Mouse (Mus musculus) left cerebral cortex, adult 9 months (tissue): ENCODE data around the gene Gm572.

Source experiments
- DNase-seq, 2 experiments: peaks; one replicate each; pipeline ENCODE4 v3.0.0; 2022; ENCODE audit warnings: low spot score in 2 of 2

Gene Gm572

GRCm38 (mm10) chr4:148667006-148667755 is 24.1 kb downstream of the Gm572 start:
- DNase-seq = no peak

GRCm38 (mm10) chr4:148671230-148671947 is 28.3 kb downstream of the Gm572 start:
- DNase-seq = no peak

- DNase-seq = no peak
Observed at GRCm38 (mm10) chr4:148675043-148675442, 31.9 kb downstream of the Gm572 start.

GRCm38 (mm10) chr4:148676188-148676960 is 33.3 kb downstream of the Gm572 start:
- no peak for DNase-seq

GRCm38 (mm10) chr4:148676961-148677637 is 34.0 kb downstream of the Gm572 start:
- DNase-seq = no peak

GRCm38 (mm10) chr4:148678105-148678504 is 35.0 kb downstream of the Gm572 start:
- DNase-seq = no peak

- no peak for DNase-seq
Observed at GRCm38 (mm10) chr4:148680505-148681067, 37.5 kb downstream of the Gm572 start.

- peak in 1 of 2 experiments; percentile 46 for DNase-seq
Observed at GRCm38 (mm10) chr4:148681429-148681828, 38.3 kb downstream of the Gm572 start.

- no peak for DNase-seq
Observed at GRCm38 (mm10) chr4:148682961-148683360, 39.8 kb downstream of the Gm572 start.

- no peak for DNase-seq
Observed at GRCm38 (mm10) chr4:148683539-148683938, 40.4 kb downstream of the Gm572 start.

- no peak for DNase-seq
Observed at GRCm38 (mm10) chr4:148686491-148686941, 43.4 kb downstream of the Gm572 start.

GRCm38 (mm10) chr4:148688091-148688490 is 45.0 kb downstream of the Gm572 start:
- DNase-seq = no peak

GRCm38 (mm10) chr4:148691185-148691584 is 48.1 kb downstream of the Gm572 start:
- no peak for DNase-seq

- no peak for DNase-seq
Observed at GRCm38 (mm10) chr4:148693417-148693959, 50.4 kb downstream of the Gm572 start.

- peak in 1 of 2 experiments; percentile 30 for DNase-seq
Observed at GRCm38 (mm10) chr4:148704756-148705155, 61.6 kb downstream of the Gm572 start.

- no peak for DNase-seq
Observed at GRCm38 (mm10) chr4:148708836-148709235, 65.7 kb downstream of the Gm572 start.

GRCm38 (mm10) chr4:148710446-148710845 is 67.3 kb downstream of the Gm572 start:
- DNase-seq = no peak

GRCm38 (mm10) chr4:148711323-148711722 is 68.2 kb downstream of the Gm572 start:
- DNase-seq = no peak

GRCm38 (mm10) chr4:148712632-148713031 is 69.5 kb downstream of the Gm572 start:
- no peak for DNase-seq

- DNase-seq = no peak
Observed at GRCm38 (mm10) chr4:148714064-148714463, 70.9 kb downstream of the Gm572 start.

GRCm38 (mm10) chr4:148714739-148715138 is 71.6 kb downstream of the Gm572 start:
- no peak for DNase-seq
